Mouse (Mus musculus) midbrain, embryonic 11.5 days (tissue): Measurements from ENCODE around the gene Prkce. TPM values are rescaled to one million over a fixed set of nuclear protein-coding genes. Genes with fewer than 3 reads are reported as not detected.

ENCODE experiments used
- ATAC-seq: fragments of 200-750 bp; cut with Nextera tagmentation; 2 replicates; pipeline ENCODE4 v1.8.0; 2017; ENCODE audit warnings: moderate TSS enrichment, moderate library complexity; ENCODE audit not compliant: low FRiP score
- DNase-seq: peaks from one replicate; pipeline ENCODE4 v3.0.0; 2015; ENCODE audit warnings: low spot score; ENCODE audit errors: missing footprints
- H3K27ac ChIP-seq: fragments of 300-500 bp; sonication (generic); 2 replicates; pipeline ENCODE4 v1.5.1; 2014; ENCODE audit warnings: low read depth, low read length
- H3K27me3 ChIP-seq: fragments of 300-500 bp; sonication (generic); 2 replicates; pipeline ENCODE4 v1.6.1; 2014; ENCODE audit warnings: mild to moderate bottlenecking, low read length, moderate library complexity, mixed read lengths; ENCODE audit not compliant: control insufficient read depth, insufficient read depth
- H3K36me3 ChIP-seq: fragments of 300-500 bp; sonication (generic); 2 replicates; pipeline ENCODE4 v1.6.1; 2014; ENCODE audit warnings: mild to moderate bottlenecking, low read length, moderate library complexity, mixed read lengths; ENCODE audit not compliant: control insufficient read depth, insufficient read depth
- H3K4me1 ChIP-seq: fragments of 300-500 bp; sonication (generic); 2 replicates; pipeline ENCODE4 v1.6.1; 2014; ENCODE audit warnings: low read length; ENCODE audit not compliant: control insufficient read depth, insufficient read depth
- H3K4me2 ChIP-seq: fragments of 300-500 bp; sonication (generic); 2 replicates; pipeline ENCODE4 v1.6.1; 2014; ENCODE audit warnings: mild to moderate bottlenecking, moderate library complexity
- H3K4me3 ChIP-seq: fragments of 300-500 bp; sonication (generic); 2 replicates; pipeline ENCODE4 v1.5.1; 2014; ENCODE audit warnings: low read depth, low read length
- H3K9ac ChIP-seq: fragments of 300-500 bp; sonication (generic); 2 replicates; pipeline ENCODE4 v1.6.1; 2014; ENCODE audit warnings: low read length
- H3K9me3 ChIP-seq: fragments of 300-500 bp; sonication (generic); 2 replicates; pipeline ENCODE4 v1.6.1; 2016; ENCODE audit warnings: low read length; ENCODE audit not compliant: control insufficient read depth
- WGBS: fragments of 180-500 bp; shearing (Covaris S2); extraction: QIAGEN DNeasy Blood & Tissue Kit; methylation state at CpG from one replicate; pipeline ENCODE4 v1.1.7; 2014; 5-methylcytosine and 5-hydroxymethylcytosine counted together
- polyA plus RNA-seq: library from polyadenylated mRNA; unstranded; fragments of >200 nt; fragmentation: Nextera tagmentation; extraction: Ambion mirVana; gene quantifications from 2 replicates; pipeline ENCODE4 v1.2.1, GENCODE M21; 2014

Gene Prkce
- polyA plus RNA-seq, 1 experiment from 2014 or later = 3.5 TPM

DNA sequence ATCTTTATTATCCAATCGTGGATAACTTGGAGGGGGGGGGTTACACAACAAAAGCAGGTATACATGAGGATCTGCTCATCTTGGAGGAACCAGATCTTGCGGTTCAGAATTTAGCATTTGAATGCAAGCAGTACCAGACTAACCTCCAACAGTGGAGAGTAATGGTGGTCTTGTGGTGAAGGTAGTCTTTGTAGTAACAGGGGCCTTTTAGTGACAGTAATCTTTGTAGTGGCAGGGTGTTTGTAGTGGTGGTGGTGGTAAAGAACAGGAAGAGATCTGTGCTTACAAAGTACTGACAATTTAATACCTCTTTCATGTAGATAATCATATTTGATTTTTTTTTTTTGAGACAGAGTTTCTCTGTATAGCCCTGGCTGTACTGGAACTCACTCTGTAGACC lies 267.2 kb downstream of the Prkce start:
- Histone ChIP-seq H3K27me3 (no peaks in the 10 kb centered on the region), H3K4me1 (peaks cover under 1% of the 10 kb centered on the region; the same call in 1 of the 2 replicates), H3K27ac (no peak overlapping the region), H3K4me3 (no peak overlapping the region), H3K9me3 (no peaks in the 10 kb centered on the region), H3K36me3 (no peaks in the 10 kb centered on the region), H3K4me2 (no peak overlapping the region), H3K9ac (no peak overlapping the region)
- ATAC-seq = no peak
- 56% methylated on average over 2 of the region's 2 CpGs for WGBS
- DNase-seq = no peak

DNA sequence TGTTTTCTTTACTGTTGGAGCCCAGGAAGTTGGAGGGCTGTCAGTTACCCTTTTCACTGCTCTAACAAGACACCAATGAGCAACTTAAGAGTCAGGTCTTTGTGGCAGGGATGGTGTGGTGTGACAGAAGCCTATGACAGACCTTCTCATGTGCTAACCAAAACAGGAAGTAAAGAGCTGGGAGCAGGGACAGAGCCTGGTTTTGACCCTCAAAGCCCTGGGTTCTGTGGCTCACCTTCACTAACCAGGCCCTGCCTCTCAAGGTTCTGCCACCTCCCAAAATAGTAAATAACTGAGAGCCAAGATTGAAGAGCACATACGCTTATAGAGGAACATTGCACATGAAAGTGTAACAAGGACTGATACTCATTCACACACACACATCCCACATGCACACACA lies 268.0 kb downstream of the Prkce start:
- Histone ChIP-seq H3K9ac (no peak overlapping the region), H3K9me3 (no peaks in the 10 kb centered on the region), H3K27me3 (no peaks in the 10 kb centered on the region), H3K36me3 (no peaks in the 10 kb centered on the region), H3K4me1 (no peaks in the 10 kb centered on the region), H3K4me2 (no peak overlapping the region), H3K4me3 (no peak overlapping the region), H3K27ac (no peak overlapping the region)
- ATAC-seq (no peak), DNase-seq (no peak)
- 89% methylated on average over 1 of the region's 1 CpGs for WGBS

DNA sequence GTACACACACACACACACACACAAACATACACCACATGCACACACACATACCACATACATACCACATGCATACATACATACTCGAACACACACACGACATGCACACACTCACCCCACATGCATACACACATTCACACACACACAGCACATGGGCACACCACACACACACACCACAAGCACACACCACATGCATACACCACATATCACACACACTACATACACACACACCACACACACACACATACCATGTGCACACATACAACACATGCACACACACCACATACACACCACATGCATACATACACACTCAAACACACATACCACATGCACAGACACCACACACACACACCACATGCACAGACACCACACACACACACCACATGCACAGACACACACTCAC lies 268.4 kb downstream of the Prkce start:
- no peak for DNase-seq
- no peaks in the 10 kb centered on the region for H3K9me3 ChIP-seq
- H3K9ac ChIP-seq = no peak overlapping the region
- H3K4me2 ChIP-seq = no peak overlapping the region
- no peak overlapping the region for H3K27ac ChIP-seq
- H3K36me3 ChIP-seq = no peaks in the 10 kb centered on the region
- H3K4me1 ChIP-seq = no peaks in the 10 kb centered on the region
- no peak for ATAC-seq
- no peaks in the 10 kb centered on the region for H3K27me3 ChIP-seq
- no peak overlapping the region for H3K4me3 ChIP-seq
- WGBS = 89% methylated on average over 2 of the region's 2 CpGs

DNA sequence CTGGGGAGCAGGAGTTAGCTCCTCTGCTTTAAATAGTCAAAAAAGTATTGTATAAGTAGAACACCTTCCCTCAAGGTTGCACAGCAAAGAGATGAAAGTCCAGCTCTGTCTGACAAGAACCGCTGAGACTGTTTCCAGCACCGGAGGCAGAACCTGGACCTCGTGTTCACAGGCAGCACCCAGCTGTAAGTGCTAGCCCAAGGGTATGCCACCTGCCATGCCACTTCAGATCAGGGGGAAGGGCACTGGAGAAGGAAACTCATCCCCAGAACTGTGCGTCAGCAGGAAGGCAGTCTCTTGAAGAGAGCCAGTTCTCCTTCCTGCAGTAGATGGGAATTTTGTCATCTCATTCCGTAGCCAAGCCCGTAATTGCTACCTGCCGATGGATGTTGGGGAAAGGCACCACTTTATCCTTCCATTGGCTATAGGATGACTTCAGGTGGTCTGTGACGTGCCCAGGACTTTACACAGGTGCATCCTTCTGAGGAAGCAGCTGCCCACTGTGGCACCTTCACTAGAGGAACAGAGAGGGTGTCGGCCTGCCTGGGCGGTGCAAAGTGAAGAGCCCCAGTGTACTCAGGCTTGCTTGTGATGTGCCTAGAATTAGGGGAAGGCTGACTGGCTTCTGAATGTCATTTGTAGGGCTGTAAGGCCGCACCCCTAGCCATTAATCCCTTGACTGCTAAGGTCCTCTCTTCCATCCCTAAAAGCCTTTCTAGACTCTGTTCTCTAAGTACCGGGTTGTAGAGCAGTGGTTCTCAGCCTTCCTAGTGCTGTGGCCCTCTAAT lies 269.2 kb downstream of the Prkce start:
- WGBS = 93% methylated on average over 12 of the region's 12 CpGs
- no peaks in the 10 kb centered on the region for H3K4me1 ChIP-seq
- DNase-seq = no peak
- no peaks in the 10 kb centered on the region for H3K27me3 ChIP-seq
- H3K27ac ChIP-seq = no peak overlapping the region
- H3K9ac ChIP-seq = no peak overlapping the region
- no peaks in the 10 kb centered on the region for H3K9me3 ChIP-seq
- H3K36me3 ChIP-seq = no peaks in the 10 kb centered on the region
- H3K4me3 ChIP-seq = no peak overlapping the region
- ATAC-seq = no peak
- H3K4me2 ChIP-seq = no peak overlapping the region

DNA sequence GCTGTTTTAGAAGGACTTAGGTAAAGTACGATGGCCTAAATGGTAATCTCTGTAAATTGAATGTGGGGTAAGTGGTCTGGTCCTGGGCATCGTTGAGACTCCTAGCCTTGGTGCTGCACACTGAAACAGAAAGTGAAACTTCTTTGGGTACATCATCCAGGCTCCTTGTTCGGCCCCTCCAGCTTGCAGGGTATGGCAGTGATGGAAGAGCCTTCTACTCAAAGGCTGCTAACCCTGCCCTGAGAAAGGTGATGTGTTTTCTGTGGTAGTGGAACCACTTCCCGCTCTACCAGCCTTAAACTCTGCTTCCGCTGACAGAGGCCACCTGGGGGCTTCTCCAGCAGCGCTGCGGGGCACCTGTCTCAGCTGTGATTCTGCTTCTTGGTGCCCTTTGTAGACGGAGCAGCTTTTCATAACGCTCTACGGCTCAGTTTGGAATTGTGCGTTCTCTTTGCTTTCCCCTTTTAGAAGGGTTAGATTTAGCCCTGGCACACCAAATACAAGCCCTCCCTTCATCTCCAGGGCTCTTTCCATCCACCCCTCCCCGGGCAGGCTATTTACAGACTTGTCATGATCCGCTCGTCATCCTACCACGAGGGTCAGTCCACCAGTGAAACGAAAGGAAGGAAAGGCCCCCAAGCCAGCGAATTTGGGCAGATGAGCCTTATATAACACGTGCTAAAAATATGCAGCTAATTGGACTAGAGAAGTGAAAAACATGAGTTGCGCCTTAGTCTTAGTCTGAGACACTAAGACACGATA lies 270.1 kb downstream of the Prkce start:
- no peak overlapping the region for H3K9ac ChIP-seq
- H3K27ac ChIP-seq = no peak overlapping the region
- 81% methylated on average over 20 of the region's 20 CpGs for WGBS
- DNase-seq (no peak), ATAC-seq (no peak)
- no peak overlapping the region for H3K4me2 ChIP-seq
- H3K27me3 ChIP-seq = no peaks in the 10 kb centered on the region
- no peaks in the 10 kb centered on the region for H3K4me1 ChIP-seq
- H3K9me3 ChIP-seq = no peaks in the 10 kb centered on the region
- no peak overlapping the region for H3K4me3 ChIP-seq
- no peaks in the 10 kb centered on the region for H3K36me3 ChIP-seq

DNA sequence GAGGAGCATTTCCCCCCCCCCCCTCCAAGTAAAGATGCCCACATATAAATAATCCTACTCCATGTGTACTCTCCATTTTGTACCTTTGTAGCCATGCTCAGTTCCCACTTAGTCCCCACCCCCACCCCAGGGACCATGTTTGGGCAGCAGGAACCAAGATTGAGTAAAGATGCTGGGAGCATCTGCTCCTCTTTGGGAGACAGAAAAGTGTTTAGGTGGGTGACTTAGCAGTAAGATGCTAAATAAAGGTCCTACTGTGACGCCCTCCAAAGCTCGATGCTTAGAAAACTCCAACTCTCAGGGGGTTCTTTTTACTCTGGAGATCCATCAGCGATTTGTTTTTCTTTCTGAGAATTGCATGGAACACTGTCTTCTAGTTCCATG lies 270.7 kb downstream of the Prkce start:
- no peaks in the 10 kb centered on the region for H3K4me1 ChIP-seq
- no peak overlapping the region for H3K27ac ChIP-seq
- WGBS = 84% methylated on average over 3 of the region's 3 CpGs
- H3K9ac ChIP-seq = no peak overlapping the region
- no peak overlapping the region for H3K4me2 ChIP-seq
- ATAC-seq = no peak
- H3K4me3 ChIP-seq = no peak overlapping the region
- no peaks in the 10 kb centered on the region for H3K27me3 ChIP-seq
- no peaks in the 10 kb centered on the region for H3K9me3 ChIP-seq
- no peak for DNase-seq
- no peaks in the 10 kb centered on the region for H3K36me3 ChIP-seq

DNA sequence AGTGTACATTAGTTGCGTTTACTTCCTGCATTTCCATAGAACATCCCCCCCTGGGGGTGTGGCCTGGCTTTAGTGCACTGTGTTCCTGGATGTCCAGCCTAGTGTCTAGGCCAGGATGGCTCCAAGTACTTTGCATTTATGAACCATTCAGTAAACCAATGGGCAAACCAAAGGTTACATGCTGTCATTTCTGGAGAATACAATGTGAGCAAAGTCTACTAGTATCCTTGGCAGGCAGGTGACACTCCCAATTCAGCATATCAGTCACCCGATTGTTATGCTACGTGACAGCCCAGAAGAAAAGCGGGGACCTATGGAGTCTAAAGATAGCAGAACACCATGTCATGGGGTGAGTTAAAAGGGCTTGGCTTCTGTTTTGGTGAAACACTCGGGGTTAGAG lies 271.2 kb downstream of the Prkce start:
- no peak overlapping the region for H3K9ac ChIP-seq
- H3K36me3 ChIP-seq = no peaks in the 10 kb centered on the region
- WGBS = 83% methylated on average over 5 of the region's 5 CpGs
- no peak overlapping the region for H3K4me3 ChIP-seq
- H3K4me2 ChIP-seq = no peak overlapping the region
- H3K9me3 ChIP-seq = no peaks in the 10 kb centered on the region
- H3K27ac ChIP-seq = no peak overlapping the region
- no peaks in the 10 kb centered on the region for H3K27me3 ChIP-seq
- no peaks in the 10 kb centered on the region for H3K4me1 ChIP-seq
- DNase-seq = no peak
- ATAC-seq = no peak

DNA sequence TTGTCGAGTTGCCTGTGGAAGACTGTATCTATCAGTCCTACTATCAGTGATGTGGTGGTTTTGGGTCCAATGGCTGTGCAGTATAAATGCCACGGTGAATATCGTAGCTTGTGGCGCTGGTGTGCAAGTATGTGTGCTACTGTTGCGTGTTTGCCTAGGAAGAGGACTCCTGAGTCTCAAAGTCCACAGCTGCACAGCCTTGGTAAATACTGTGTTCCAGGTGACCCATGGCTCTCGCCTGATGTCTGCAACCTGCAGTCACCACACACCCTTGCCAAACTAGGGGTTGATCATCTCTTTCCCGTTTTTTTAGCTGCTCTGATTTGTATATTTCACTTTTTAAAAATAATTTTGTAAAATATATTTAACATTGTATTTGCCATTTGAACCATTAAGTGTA lies 273.5 kb downstream of the Prkce start:
- WGBS = 90% methylated on average over 7 of the region's 7 CpGs
- Histone ChIP-seq H3K4me3 (no peak overlapping the region), H3K4me2 (no peak overlapping the region), H3K27me3 (no peaks in the 10 kb centered on the region), H3K27ac (no peak overlapping the region), H3K4me1 (peaks cover 5% of the 10 kb centered on the region; the same call in 1 of the 2 replicates), H3K9me3 (no peaks in the 10 kb centered on the region), H3K36me3 (no peaks in the 10 kb centered on the region), H3K9ac (no peak overlapping the region)
- ATAC-seq (no peak), DNase-seq (no peak)

DNA sequence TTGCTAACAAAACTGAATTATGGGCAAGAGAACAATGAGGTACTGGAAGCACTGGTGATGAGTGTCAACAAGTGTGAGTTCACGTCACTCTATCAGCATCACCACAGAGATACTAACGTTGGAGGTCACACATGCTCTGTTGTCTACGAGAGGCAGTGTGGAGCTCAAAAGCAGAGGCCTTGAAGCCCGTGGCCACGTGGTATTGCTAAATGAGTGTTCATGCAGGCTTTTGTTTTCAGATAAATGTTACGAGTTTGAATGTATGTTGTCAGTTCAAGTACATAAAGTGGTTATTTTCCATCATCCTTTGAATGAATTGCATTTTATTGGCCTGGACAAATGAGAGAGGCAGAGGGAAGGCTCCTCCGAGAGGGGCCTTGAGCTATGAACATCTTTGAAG lies 276.3 kb downstream of the Prkce start:
- Histone ChIP-seq H3K27me3 (no peaks in the 10 kb centered on the region), H3K4me1 (peaks cover 5% of the 10 kb centered on the region; the same call in 1 of the 2 replicates), H3K9ac (no peak overlapping the region), H3K4me3 (no peak overlapping the region), H3K4me2 (no peak overlapping the region), H3K27ac (no peak overlapping the region), H3K9me3 (no peaks in the 10 kb centered on the region; the same call in 1 of the 2 replicates), H3K36me3 (no peaks in the 10 kb centered on the region)
- ATAC-seq (no peak), DNase-seq (no peak)
- WGBS = 85% methylated on average over 7 of the region's 7 CpGs
